Mouse (Mus musculus) G1E (cell line): ENCODE results near the gene Enpp3.

Experiments used
- CTCF ChIP-seq: IDR thresholded peaks from 2 replicates; pipeline ENCODE4 v1.5.1; 2012; ENCODE audit warnings: low read depth, low read length, inconsistent platforms, mixed read lengths
- GATA1 ChIP-seq: IDR thresholded peaks from 2 replicates; pipeline ENCODE4 v1.6.1; 2012; ENCODE audit warnings: borderline replicate concordance, low read length, inconsistent platforms, mixed read lengths
- GATA2 ChIP-seq: IDR thresholded peaks from 2 replicates; pipeline ENCODE4 v1.6.1; 2012; ENCODE audit warnings: low read depth, low read length, inconsistent platforms, borderline replicate concordance

GRCm38 (mm10) chr10:24873624-24874023 is 31.0 kb upstream of the Enpp3 start:
- TF ChIP-seq CTCF (0 out of 2 replicates have a peak, but pooled peaks have one; percentile 27), GATA1 (no peak), GATA2 (no peak)
